Mouse (Mus musculus): ENCODE measurements around the gene Tas2r107. TPM values are rescaled to one million over a fixed set of nuclear protein-coding genes. Genes with fewer than 3 reads are reported as not detected.
"Not testable (repeated sequence)": the region's sequence is repeated elsewhere in the genome, so short reads cannot be mapped to it uniquely, and the experiment has no call there.

Gene Tas2r107
- polyA plus RNA-seq (2015; fragmentation: Nextera tagmentation; extraction: Ambion mirVana) = not detected in 2 replicates

DNA sequence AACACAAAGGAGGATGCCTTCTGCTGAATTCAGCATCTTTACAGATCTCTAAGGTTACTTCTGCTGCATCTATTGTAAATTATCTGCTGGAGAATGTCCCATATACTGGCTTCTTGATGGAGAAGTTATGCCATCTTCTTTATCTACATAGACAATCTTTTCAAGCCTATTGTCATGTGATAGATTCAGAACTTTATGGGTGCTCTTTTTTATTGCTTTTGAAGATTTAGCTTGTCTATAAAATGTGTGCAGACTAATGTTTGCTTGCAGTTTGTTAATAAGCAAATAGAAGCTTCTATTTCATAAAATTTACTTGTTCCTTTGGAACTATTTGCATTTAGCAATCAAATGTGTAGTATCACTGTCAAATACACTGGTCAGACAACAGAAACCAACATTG lies at the start of gene Tas2r107:
Gene Tas2r107, minus strand, starts transcription at position 101 of the 400 bp plus-strand sequence.
- no peaks in the 10 kb centered on the region for H3K27me3 ChIP-seq
- H3K36me3 ChIP-seq = no peaks in the 10 kb centered on the region
- ATAC-seq (ENCODE audit: insufficient number of reproducible peaks, insufficient read depth, low FRiP score, low TSS enrichment, low read depth) = no peak
- no peaks in the 10 kb centered on the region for H3K4me1 ChIP-seq
- no peak within 1 kb of the TSS for H3K27ac ChIP-seq
- H3K4me2 ChIP-seq = no peak within 1 kb of the TSS
- H3K9ac ChIP-seq = no peak within 1 kb of the TSS
- peaks cover 2% of the 10 kb centered on the region; the same call in 1 of the 2 replicates for H3K9me3 ChIP-seq
- no peak within 1 kb of the TSS for H3K4me3 ChIP-seq

DNA sequence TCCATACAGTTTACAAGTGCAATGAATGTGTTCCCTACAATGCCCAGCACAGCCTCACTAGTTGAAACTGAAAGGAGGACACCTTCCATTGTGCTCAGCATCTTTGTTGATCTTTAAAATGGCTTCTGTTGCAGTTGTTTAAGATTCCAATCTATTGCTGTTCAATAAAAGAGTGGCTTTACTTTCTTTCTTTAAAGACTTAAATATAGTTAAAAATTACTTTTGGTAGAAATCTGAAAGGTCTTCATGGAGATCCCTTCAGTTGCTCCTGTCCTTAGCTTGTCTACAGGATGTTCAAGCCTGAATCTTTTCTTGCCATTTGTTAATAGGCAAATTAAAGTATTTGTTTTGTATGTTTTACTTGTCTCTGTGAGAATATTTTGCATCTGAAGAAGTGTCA lies 30.0 kb upstream of the Tas2r107 start, which contains the start of gene Tas2r114:
Gene Tas2r114, minus strand, starts transcription at position 101 of the 400 bp plus-strand sequence.
- Histone ChIP-seq H3K4me1 (no peaks in the 10 kb centered on the region), H3K9ac (no peak within 1 kb of the TSS), H3K36me3 (no peaks in the 10 kb centered on the region), H3K9me3 (peaks cover 5% of the 10 kb centered on the region; the same call in 1 of the 2 replicates), H3K4me3 (no peak within 1 kb of the TSS), H3K27me3 (no peaks in the 10 kb centered on the region), H3K27ac (no peak within 1 kb of the TSS), H3K4me2 (no peak within 1 kb of the TSS)
- no peak for ATAC-seq (ENCODE audit: insufficient number of reproducible peaks, insufficient read depth, low FRiP score, low TSS enrichment, low read depth)

DNA sequence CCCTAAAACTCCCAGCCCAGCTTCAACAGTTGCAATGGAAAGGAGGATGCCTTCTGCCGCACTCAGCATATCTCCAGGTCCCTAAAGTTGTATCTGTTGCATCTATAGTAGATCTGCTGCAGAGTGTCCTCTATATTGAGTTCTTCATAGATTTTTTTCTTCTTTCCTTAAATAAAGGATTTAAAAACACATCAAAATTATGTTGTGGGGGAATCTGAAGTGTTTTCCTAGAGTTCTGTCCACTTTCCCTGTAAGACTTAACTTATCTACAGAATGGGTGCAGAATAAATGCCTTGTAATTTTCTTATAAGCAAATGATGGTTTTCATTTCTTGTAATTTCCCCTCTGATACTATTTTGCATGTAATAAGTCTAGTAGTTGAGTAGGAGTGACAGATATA lies 27.4 kb upstream of the Tas2r107 start, which contains the start of gene Tas2r105:
Gene Tas2r105, minus strand, starts transcription at position 101 of the 400 bp plus-strand sequence.
- no peaks in the 10 kb centered on the region for H3K4me1 ChIP-seq
- no peaks in the 10 kb centered on the region for H3K27me3 ChIP-seq
- no peak within 1 kb of the TSS for H3K9ac ChIP-seq
- peaks cover 5% of the 10 kb centered on the region; the same call in 1 of the 2 replicates for H3K9me3 ChIP-seq
- H3K27ac ChIP-seq = no peak within 1 kb of the TSS
- WGBS = 80% methylated on average over 1 of the region's 1 CpGs
- H3K4me2 ChIP-seq = no peak within 1 kb of the TSS
- no peak within 1 kb of the TSS for H3K4me3 ChIP-seq
- ATAC-seq (ENCODE audit: insufficient number of reproducible peaks, insufficient read depth, low FRiP score, low TSS enrichment, low read depth) = no peak
- no peaks in the 10 kb centered on the region for H3K36me3 ChIP-seq

DNA sequence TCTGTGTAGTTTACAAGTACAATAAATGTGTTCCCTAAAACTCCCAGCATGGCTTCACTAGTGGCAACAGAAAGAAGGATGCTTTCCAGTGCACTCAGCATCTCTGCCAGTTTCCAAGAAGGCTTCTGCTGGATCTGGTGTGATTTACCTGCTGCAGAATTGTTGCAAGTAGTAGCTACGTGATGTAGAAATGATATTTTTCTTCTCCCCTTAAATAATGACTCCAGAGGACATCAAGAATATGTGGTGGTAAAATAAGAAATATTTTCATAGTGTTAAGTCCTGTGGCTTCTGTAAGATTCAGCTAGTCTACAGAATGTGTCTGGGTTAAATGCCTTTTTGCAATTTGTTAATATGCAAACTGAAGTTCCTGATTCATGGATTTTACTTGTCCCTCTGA lies 25.7 kb upstream of the Tas2r107 start, which contains the start of gene Tas2r104:
Gene Tas2r104, minus strand, starts transcription at position 101 of the 400 bp plus-strand sequence.
- Histone ChIP-seq H3K4me1 (no peaks in the 10 kb centered on the region), H3K27ac (no peak within 1 kb of the TSS), H3K9me3 (no peaks in the 10 kb centered on the region; the same call in 1 of the 2 replicates), H3K4me2 (no peak within 1 kb of the TSS), H3K36me3 (no peaks in the 10 kb centered on the region), H3K4me3 (no peak within 1 kb of the TSS), H3K27me3 (no peaks in the 10 kb centered on the region), H3K9ac (no peak within 1 kb of the TSS)
- WGBS = 73% methylated on average over 1 of the region's 1 CpGs
- no peak for ATAC-seq (ENCODE audit: insufficient number of reproducible peaks, insufficient read depth, low FRiP score, low TSS enrichment, low read depth)

DNA sequence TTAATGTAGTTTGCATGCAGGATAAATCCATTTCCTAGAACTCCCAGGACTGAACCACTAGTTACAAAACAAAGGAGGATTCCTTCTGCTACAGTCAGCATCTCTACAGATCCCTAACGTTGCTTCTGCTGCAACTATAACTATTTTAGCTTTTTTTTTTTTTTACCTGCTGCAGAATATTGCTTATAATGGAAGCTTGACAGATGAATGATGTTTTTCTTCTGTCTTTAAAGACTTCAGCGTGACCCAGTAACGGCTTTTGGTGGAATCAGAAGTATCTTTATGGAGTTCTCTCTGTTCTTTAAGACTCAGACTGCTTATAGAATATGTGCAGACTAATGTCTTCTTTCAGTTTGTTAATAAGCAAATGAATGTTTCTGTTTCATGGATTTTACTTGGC lies 18.8 kb upstream of the Tas2r107 start, which contains the start of gene Tas2r106:
Gene Tas2r106, minus strand, starts transcription at position 101 of the 400 bp plus-strand sequence.
- Histone ChIP-seq H3K9me3 (peaks cover 4% of the 10 kb centered on the region; the same call in 1 of the 2 replicates), H3K27ac (no peak within 1 kb of the TSS), H3K4me1 (no peaks in the 10 kb centered on the region), H3K36me3 (no peaks in the 10 kb centered on the region), H3K9ac (no peak within 1 kb of the TSS), H3K4me2 (no peak within 1 kb of the TSS), H3K4me3 (no peak within 1 kb of the TSS), H3K27me3 (no peaks in the 10 kb centered on the region)
- ATAC-seq (ENCODE audit: insufficient number of reproducible peaks, insufficient read depth, low FRiP score, low TSS enrichment, low read depth) = no peak
- 74% methylated on average over 3 of the region's 3 CpGs for WGBS

DNA sequence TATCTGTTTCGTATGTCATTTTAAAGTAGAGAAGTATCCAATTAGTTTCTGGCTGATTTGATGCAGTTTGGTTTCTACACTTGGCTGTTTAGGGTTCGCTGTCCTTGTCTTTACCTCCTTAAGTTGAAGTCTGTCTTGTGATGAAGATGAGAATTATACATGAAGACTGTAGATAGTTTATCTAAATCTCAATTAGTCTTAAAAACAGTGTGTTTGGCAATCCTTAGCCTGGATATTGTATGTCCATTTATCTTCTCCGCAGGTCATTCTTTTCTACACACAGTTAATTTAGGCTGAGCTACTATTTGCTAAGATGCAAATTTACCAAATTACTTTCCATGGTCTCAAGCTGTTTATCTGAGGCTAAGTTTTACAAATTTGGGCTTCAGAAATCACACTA lies 29.1 kb downstream of the Tas2r107 start, which contains the start of gene Tas2r130:
Gene Tas2r130, minus strand, starts transcription at position 101 of the 400 bp plus-strand sequence.
- Histone ChIP-seq H3K4me1 (no peaks in the 10 kb centered on the region), H3K27me3 (no peaks in the 10 kb centered on the region), H3K36me3 (no peaks in the 10 kb centered on the region), H3K27ac (no peak within 1 kb of the TSS), H3K4me2 (no peak within 1 kb of the TSS), H3K9me3 (no peaks in the 10 kb centered on the region), H3K4me3 (no peak within 1 kb of the TSS), H3K9ac (no peak within 1 kb of the TSS)
- no peak for ATAC-seq (ENCODE audit: insufficient number of reproducible peaks, insufficient read depth, low FRiP score, low TSS enrichment, low read depth)
- WGBS = 74% methylated on average over 3 of the region's 3 CpGs

DNA sequence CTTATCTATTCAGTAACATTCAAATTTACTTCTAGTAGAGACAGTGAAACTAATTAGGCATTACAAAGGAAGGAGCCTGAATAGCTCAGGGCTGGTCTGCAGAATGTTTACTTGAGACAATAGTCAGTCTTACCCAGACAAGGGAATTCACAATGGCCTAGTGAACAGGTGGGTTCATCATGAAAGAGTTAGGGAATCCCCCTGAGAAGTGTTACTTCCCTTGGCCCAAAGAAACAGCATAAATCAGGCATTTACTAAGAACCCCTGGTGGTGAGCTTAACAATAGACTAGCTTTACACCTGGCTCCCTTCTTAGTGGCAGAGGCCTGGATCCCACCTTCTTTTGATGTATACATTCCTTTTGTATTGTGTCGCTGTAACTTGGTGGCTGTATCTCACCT lies 50.0 kb downstream of the Tas2r107 start:
- H3K27me3 ChIP-seq; H3K4me3 ChIP-seq; H3K27ac ChIP-seq; ATAC-seq (ENCODE audit: insufficient number of reproducible peaks, insufficient read depth, low FRiP score, low TSS enrichment, low read depth); H3K36me3 ChIP-seq; H3K4me2 ChIP-seq; H3K4me1 ChIP-seq; H3K9ac ChIP-seq: not testable (repeated sequence)
- WGBS = 78% methylated on average over 1 of the region's 1 CpGs
- peaks cover 10% of the 10 kb centered on the region for H3K9me3 ChIP-seq

Other genes with a start within 250 kb of the Tas2r107 start
- not detected in 2 replicates for gene 5430401F13Rik, start 173.7 kb downstream of the Tas2r107 start, polyA plus RNA-seq (2015; fragmentation: Nextera tagmentation; extraction: Ambion mirVana)
- not detected in 2 replicates for gene Gm6619, start 173.7 kb downstream of the Tas2r107 start, polyA plus RNA-seq (2015; fragmentation: Nextera tagmentation; extraction: Ambion mirVana)
- not detected in 2 replicates for gene Tas2r130, start 29.2 kb downstream of the Tas2r107 start, polyA plus RNA-seq (2015; fragmentation: Nextera tagmentation; extraction: Ambion mirVana)
- not detected in 2 replicates for gene Tas2r106, start 18.7 kb upstream of the Tas2r107 start, polyA plus RNA-seq (2015; fragmentation: Nextera tagmentation; extraction: Ambion mirVana)
- gene Tas2r104, start 25.6 kb upstream of the Tas2r107 start, polyA plus RNA-seq (2015; fragmentation: Nextera tagmentation; extraction: Ambion mirVana) = not detected in 2 replicates
- gene Tas2r105, start 27.3 kb upstream of the Tas2r107 start, polyA plus RNA-seq (2015; fragmentation: Nextera tagmentation; extraction: Ambion mirVana) = not detected in 2 replicates
- gene Tas2r114, start 29.9 kb upstream of the Tas2r107 start, polyA plus RNA-seq (2015; fragmentation: Nextera tagmentation; extraction: Ambion mirVana) = not detected in 2 replicates